Mouse (Mus musculus): ENCODE data around the gene Olfml2a. TPM values are rescaled to one million over a fixed set of nuclear protein-coding genes. Genes with fewer than 3 reads are reported as not detected.
A peak's percentile ranks its signal among the peaks of the same experiment; 100 is the strongest.

The Olfml2a gene
- polyA plus RNA-seq, 2 experiments = 0.07 to 0.10 TPM

GRCm38 (mm10) chr2:38943161-38943560, 11.4 kb downstream of the Olfml2a start:
- no peak overlapping the region for H3K4me3 ChIP-seq (ENCODE audit: insufficient read depth in 1 of 2, low read depth in 2 of 2, low read length in 2 of 2)
- H3K9me3 ChIP-seq (ENCODE audit: control insufficient read depth, low read length) = no peaks in the 10 kb centered on the region
- no peak for ATAC-seq (ENCODE audit: insufficient read depth)

GRCm38 (mm10) chr2:38943977-38944376, 12.2 kb downstream of the Olfml2a start:
- Histone ChIP-seq H3K36me3 (replicated peaks; ENCODE audit: control insufficient read depth, insufficient read depth, low read depth) (no peaks in the 10 kb centered on the region), H3K27ac (no peak overlapping the region), H3K9ac (replicated peaks) (no peak overlapping the region), H3K9me3 (ENCODE audit: control insufficient read depth, low read length) (no peaks in the 10 kb centered on the region), H3K4me3 (ENCODE audit: insufficient read depth in 1 of 2, low read depth in 2 of 2, low read length in 2 of 2) (no peak overlapping the region), H3K4me1 (replicated peaks; ENCODE audit: control insufficient read depth in 2 of 2, insufficient read depth in 2 of 2, low read length in 1 of 2) (no peaks in the 10 kb centered on the region), H3K27me3 (ENCODE audit: control insufficient read depth, insufficient read depth, low read length) (no peaks in the 10 kb centered on the region), H3K4me2 (ENCODE audit: low read depth) (no peak overlapping the region)
- TF ChIP-seq CTCF (IDR thresholded peaks at IDR 0.05; ENCODE audit: low read depth) = no peak
- TF ChIP-seq EP300 (IDR thresholded peaks at IDR 0.05; ENCODE audit: low read depth) = no peak
- 33% methylated on average over 2 of the region's 2 CpGs for WGBS (ENCODE audit: insufficient replicate concordance)
- no peak for ATAC-seq (ENCODE audit: insufficient read depth)
- DNase-seq (ENCODE audit: low read depth in 3 of 3, low spot score in 3 of 3) = no peak

More at GRCm38 (mm10) chr2:38943161-38943560, 11.4 kb downstream of the Olfml2a start:
- no peak for TF ChIP-seq EP300 (IDR thresholded peaks at IDR 0.05; ENCODE audit: low read depth)
- Histone ChIP-seq H3K27ac (no peak overlapping the region), H3K27me3 (ENCODE audit: control insufficient read depth, insufficient read depth, low read length) (no peaks in the 10 kb centered on the region), H3K4me2 (ENCODE audit: low read depth) (no peak overlapping the region), H3K36me3 (replicated peaks; ENCODE audit: control insufficient read depth, insufficient read depth, low read depth) (no peaks in the 10 kb centered on the region), H3K9ac (replicated peaks) (no peak overlapping the region), H3K4me1 (replicated peaks; ENCODE audit: control insufficient read depth in 2 of 2, insufficient read depth in 2 of 2, low read length in 1 of 2) (0 out of 4 replicates have a peak, but pooled peaks cover 0 to under 1% of the 10 kb centered on the region in 2 experiments)
- no peak for DNase-seq (ENCODE audit: low read depth in 3 of 3, low spot score in 3 of 3)
- WGBS (ENCODE audit: insufficient replicate concordance) = 79% methylated on average over 5 of the region's 5 CpGs

DNA sequence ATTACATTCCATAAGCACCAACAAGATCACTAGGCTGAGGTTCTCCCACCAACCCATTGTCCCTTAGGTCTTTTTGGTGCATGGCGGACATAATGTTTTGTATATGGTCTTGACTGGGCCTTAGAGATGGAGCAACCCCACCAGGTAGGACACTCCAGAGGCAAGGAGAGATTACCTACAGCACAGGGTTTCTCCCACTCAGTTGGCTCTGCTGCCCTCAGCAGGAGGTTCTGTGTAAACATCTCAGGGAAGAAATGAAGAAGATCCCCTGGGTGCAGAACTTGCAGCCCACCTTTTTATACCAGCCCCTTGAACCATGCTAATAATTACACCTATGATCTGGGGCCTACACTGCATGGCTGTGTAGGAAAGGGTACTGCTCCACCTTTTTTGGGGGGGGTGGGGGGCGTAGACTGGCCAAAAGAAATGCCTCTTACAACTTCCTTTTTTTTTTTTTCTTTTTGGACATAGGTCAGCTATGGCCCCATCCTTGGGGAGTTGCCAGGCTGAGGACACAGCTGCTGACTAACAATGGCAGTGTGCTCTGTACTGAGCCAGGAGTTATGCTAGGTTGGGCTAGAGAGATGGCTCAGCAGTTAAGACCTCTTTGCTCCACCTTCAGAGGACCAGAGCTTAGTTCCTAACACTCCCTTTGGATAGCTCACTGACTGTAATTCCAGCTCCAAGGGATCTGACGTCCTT, 12.8 kb downstream of the Olfml2a start:
- H3K4me3 ChIP-seq (ENCODE audit: insufficient read depth in 1 of 2, low read depth in 2 of 2, low read length in 2 of 2) = no peak overlapping the region
- H3K9me3 ChIP-seq (ENCODE audit: control insufficient read depth, low read length) = no peaks in the 10 kb centered on the region
- no peak for DNase-seq (ENCODE audit: low read depth in 3 of 3, low spot score in 3 of 3)
- no peak overlapping the region for H3K9ac ChIP-seq (replicated peaks)
- H3K4me1 ChIP-seq (replicated peaks; ENCODE audit: control insufficient read depth in 2 of 2, insufficient read depth in 2 of 2, low read length in 1 of 2) = no peaks in the 10 kb centered on the region
- TF ChIP-seq EP300 (IDR thresholded peaks at IDR 0.05; ENCODE audit: low read depth) (no peak), CTCF (IDR thresholded peaks at IDR 0.05; ENCODE audit: low read depth) (0 out of 2 replicates have a peak, but pooled peaks have one; percentile 10)
- no peaks in the 10 kb centered on the region for H3K27me3 ChIP-seq (ENCODE audit: control insufficient read depth, insufficient read depth, low read length)
- H3K27ac ChIP-seq = no peak overlapping the region
- 50% methylated on average over 3 of the region's 3 CpGs for WGBS (ENCODE audit: insufficient replicate concordance)
- H3K4me2 ChIP-seq (ENCODE audit: low read depth) = no peak overlapping the region
- no peak for ATAC-seq (ENCODE audit: insufficient read depth)
- no peaks in the 10 kb centered on the region for H3K36me3 ChIP-seq (replicated peaks; ENCODE audit: control insufficient read depth, insufficient read depth, low read depth)

GRCm38 (mm10) chr2:38947566-38947965, 15.8 kb downstream of the Olfml2a start:
- no peaks in the 10 kb centered on the region for H3K36me3 ChIP-seq (replicated peaks; ENCODE audit: control insufficient read depth, insufficient read depth, low read depth)
- DNase-seq (ENCODE audit: low read depth in 3 of 3, low spot score in 3 of 3) = no peak
- WGBS (ENCODE audit: insufficient replicate concordance) = 27% methylated on average over 7 of the region's 7 CpGs

DNA sequence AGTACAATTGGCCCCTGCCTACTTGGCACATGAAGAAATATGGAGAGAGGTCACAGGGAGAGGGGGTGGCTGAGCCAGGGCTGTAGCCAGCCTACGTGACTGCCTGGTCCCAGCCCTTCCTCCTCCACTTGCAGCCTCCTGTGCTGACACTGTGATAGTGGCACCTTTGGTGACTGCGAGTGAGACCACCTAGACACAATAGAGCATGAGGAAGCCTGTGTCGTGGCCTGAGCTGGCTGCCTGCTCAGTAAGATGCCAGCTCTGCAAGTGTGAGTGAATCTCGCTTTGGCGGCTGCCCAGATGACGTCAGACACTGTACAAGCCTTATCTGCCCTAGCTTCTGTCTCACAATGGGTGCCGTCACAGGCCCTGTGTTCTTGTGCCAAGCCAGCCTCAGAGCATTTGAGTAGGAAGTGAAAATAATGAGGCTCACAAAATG, 18.5 kb downstream of the Olfml2a start:
- Histone ChIP-seq H3K27ac (no peak overlapping the region), H3K9ac (replicated peaks) (no peak overlapping the region), H3K4me3 (ENCODE audit: insufficient read depth in 1 of 2, low read depth in 2 of 2, low read length in 2 of 2) (no peak overlapping the region), H3K4me1 (replicated peaks; ENCODE audit: control insufficient read depth in 2 of 2, insufficient read depth in 2 of 2, low read length in 1 of 2) (peaks cover 6 to 9% of the 10 kb centered on the region in 2 experiments; a peak in 3 of 4 replicates), H3K27me3 (ENCODE audit: control insufficient read depth, insufficient read depth, low read length) (no peaks in the 10 kb centered on the region), H3K9me3 (ENCODE audit: control insufficient read depth, low read length) (no peaks in the 10 kb centered on the region), H3K36me3 (replicated peaks; ENCODE audit: control insufficient read depth, insufficient read depth, low read depth) (no peaks in the 10 kb centered on the region), H3K4me2 (ENCODE audit: low read depth) (0 out of 2 replicates have a peak overlapping the region, but pooled peaks have one; percentile 18)
- DNase-seq (ENCODE audit: low read depth in 3 of 3, low spot score in 3 of 3) (peak; percentile 44 to 60 (median 44)), ATAC-seq (ENCODE audit: insufficient read depth) (peak; percentile 86)
- no peak for TF ChIP-seq CTCF (IDR thresholded peaks at IDR 0.05; ENCODE audit: low read depth)
- TF ChIP-seq EP300 (IDR thresholded peaks at IDR 0.05; ENCODE audit: low read depth) = no peak
- WGBS (ENCODE audit: insufficient replicate concordance) = 35% methylated on average over 7 of the region's 7 CpGs

More at GRCm38 (mm10) chr2:38947566-38947965, 15.8 kb downstream of the Olfml2a start:
- Histone ChIP-seq H3K4me2 (ENCODE audit: low read depth) (no peak overlapping the region), H3K27ac (no peak overlapping the region), H3K4me1 (replicated peaks; ENCODE audit: control insufficient read depth in 2 of 2, insufficient read depth in 2 of 2, low read length in 1 of 2) (peaks cover 6 to 9% of the 10 kb centered on the region in 2 experiments; a peak in 3 of 4 replicates), H3K4me3 (ENCODE audit: insufficient read depth in 1 of 2, low read depth in 2 of 2, low read length in 2 of 2) (no peak overlapping the region), H3K27me3 (ENCODE audit: control insufficient read depth, insufficient read depth, low read length) (no peaks in the 10 kb centered on the region), H3K9ac (replicated peaks) (no peak overlapping the region), H3K9me3 (ENCODE audit: control insufficient read depth, low read length) (no peaks in the 10 kb centered on the region)
- TF ChIP-seq CTCF (IDR thresholded peaks at IDR 0.05; ENCODE audit: low read depth) (no peak), EP300 (IDR thresholded peaks at IDR 0.05; ENCODE audit: low read depth) (no peak)
- no peak for ATAC-seq (ENCODE audit: insufficient read depth)

All from liver, embryonic 14.5 days (tissue).